Mouse (Mus musculus) 3134 (cell line): ENCODE measurements around the gene Itgb5.
A peak's percentile ranks its signal among the peaks of the same experiment; 100 is the strongest.

Experiments used
- DNase-seq: peaks from one replicate; pipeline ENCODE4 v3.0.0-alpha.2; 2011; ENCODE audit warnings: low spot score; ENCODE audit not compliant: insufficient read length; ENCODE audit errors: extremely low read depth

Itgb5 gene

GRCm38 (mm10) chr16:33936885-33937284, 107.4 kb downstream of the Itgb5 start:
- DNase-seq: no peak

GRCm38 (mm10) chr16:33937567-33937966, 108.1 kb downstream of the Itgb5 start:
- peak; percentile 89 for DNase-seq

GRCm38 (mm10) chr16:33938311-33939132, 109.1 kb downstream of the Itgb5 start:
- no peak for DNase-seq

GRCm38 (mm10) chr16:33939133-33939531, 109.7 kb downstream of the Itgb5 start:
- no peak for DNase-seq

- no peak for DNase-seq
These were observed 110.2 kb downstream of the Itgb5 start for GRCm38 (mm10) chr16:33939636-33940035.

- no peak for DNase-seq
These were observed 110.6 kb downstream of the Itgb5 start for GRCm38 (mm10) chr16:33940095-33940494.

GRCm38 (mm10) chr16:33941271-33941781, 111.9 kb downstream of the Itgb5 start:
- DNase-seq: no peak

GRCm38 (mm10) chr16:33942341-33942740, 112.9 kb downstream of the Itgb5 start:
- DNase-seq: no peak

GRCm38 (mm10) chr16:33943388-33943787, 113.9 kb downstream of the Itgb5 start:
- DNase-seq: no peak

GRCm38 (mm10) chr16:33944126-33944525, 114.7 kb downstream of the Itgb5 start:
- DNase-seq: no peak

GRCm38 (mm10) chr16:33944772-33945171, 115.3 kb downstream of the Itgb5 start:
- DNase-seq: no peak

GRCm38 (mm10) chr16:33946021-33946420, 116.6 kb downstream of the Itgb5 start:
- no peak for DNase-seq

- DNase-seq: no peak
These were observed 118.5 kb downstream of the Itgb5 start for GRCm38 (mm10) chr16:33947664-33948571.

GRCm38 (mm10) chr16:33950386-33950785, 120.9 kb downstream of the Itgb5 start:
- DNase-seq: no peak

GRCm38 (mm10) chr16:33950830-33951229, 121.4 kb downstream of the Itgb5 start:
- peak; percentile 66 for DNase-seq

- DNase-seq: no peak
These were observed 123.5 kb downstream of the Itgb5 start for GRCm38 (mm10) chr16:33953008-33953407.

- DNase-seq: no peak
These were observed 125.3 kb downstream of the Itgb5 start for GRCm38 (mm10) chr16:33954793-33955192.

- DNase-seq: no peak
These were observed 134.0 kb downstream of the Itgb5 start for GRCm38 (mm10) chr16:33963509-33963908.

GRCm38 (mm10) chr16:33965878-33966537, 136.5 kb downstream of the Itgb5 start:
- no peak for DNase-seq

- peak; percentile 88 for DNase-seq
These were observed 137.2 kb downstream of the Itgb5 start, which contains the start of gene Umps for GRCm38 (mm10) chr16:33966538-33967282. Gene Umps, minus strand, starts transcription at chr16:33967038.
